Mouse (Mus musculus) lung, adult 2 months (tissue): ENCODE measurements around the gene Nup62. TPM values are rescaled to one million over a fixed set of nuclear protein-coding genes. Genes with fewer than 3 reads are reported as not detected.
A peak's percentile ranks its signal among the peaks of the same experiment; 100 is the strongest.

Experiments
- DNase-seq: peaks from one replicate; pipeline ENCODE4 v3.0.0; 2022
- H3K4me1 ChIP-seq: fragments of 200-500 bp; 2 replicates; pipeline ENCODE4 v1.6.1; 2011; ENCODE audit warnings: low read length; ENCODE audit not compliant: control insufficient read depth, insufficient read depth
- H3K4me3 ChIP-seq: fragments of 200-500 bp; replicated peaks from 2 replicates; pipeline ENCODE3; 2011; ENCODE audit warnings: low read depth, mild to moderate bottlenecking, control low read depth, low read length; ENCODE audit errors: extremely low read depth
- CTCF ChIP-seq: fragments of 200-500 bp; IDR thresholded peaks from 2 replicates; pipeline ENCODE4 v1.5.1; 2011; ENCODE audit warnings: mild to moderate bottlenecking, low read length, control low read depth; ENCODE audit not compliant: insufficient read depth
- POLR2A ChIP-seq: fragments of 200-500 bp; IDR thresholded peaks from 2 replicates; pipeline ENCODE4 v1.6.1; 2011; ENCODE audit warnings: low read depth, mild to moderate bottlenecking, control low read depth, low read length, borderline replicate concordance; ENCODE audit errors: extremely low read depth
- WGBS: fragments of 180-500 bp; shearing (Covaris S2); methylation state at CpG from one replicate; pipeline ENCODE4 v1.1.7; 2018; 5-methylcytosine and 5-hydroxymethylcytosine counted together
- polyA plus RNA-seq: library from polyadenylated mRNA; depleted of rRNA; stranded (reverse); fragments of >200 nt; gene quantifications from 2 replicates; pipeline ENCODE4 v1.2.3, GENCODE M21; 2012

Nup62 gene
- polyA plus RNA-seq, 1 experiment = 42.9 TPM

DNA sequence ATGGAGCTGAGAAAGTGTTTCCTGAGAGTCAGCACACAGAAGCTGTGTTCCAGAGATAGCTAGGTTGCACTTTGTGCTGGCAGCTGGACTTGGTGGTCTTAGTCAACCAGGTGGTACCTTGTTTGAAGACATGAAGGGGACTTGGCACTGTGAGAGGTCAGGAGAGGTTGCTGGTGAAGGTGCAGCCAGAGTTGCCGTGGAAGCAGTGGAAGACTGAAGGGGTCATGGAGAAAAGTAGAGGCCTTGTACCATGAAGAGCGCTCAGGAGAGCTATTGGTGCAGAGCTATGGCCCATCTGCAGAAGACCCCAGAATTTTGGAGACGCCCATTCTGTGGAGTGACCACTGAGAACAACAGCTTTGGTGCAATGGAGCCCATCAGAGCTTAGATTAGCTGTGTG is 6.4 kb upstream of the Nup62 start:
- H3K4me1 ChIP-seq = no peaks in the 10 kb centered on the region
- DNase-seq = no peak
- TF ChIP-seq CTCF = no peak
- no peak for TF ChIP-seq POLR2A
- H3K4me3 ChIP-seq = no peak overlapping the region
- WGBS = 87% methylated on average over 3 of the region's 3 CpGs

DNA sequence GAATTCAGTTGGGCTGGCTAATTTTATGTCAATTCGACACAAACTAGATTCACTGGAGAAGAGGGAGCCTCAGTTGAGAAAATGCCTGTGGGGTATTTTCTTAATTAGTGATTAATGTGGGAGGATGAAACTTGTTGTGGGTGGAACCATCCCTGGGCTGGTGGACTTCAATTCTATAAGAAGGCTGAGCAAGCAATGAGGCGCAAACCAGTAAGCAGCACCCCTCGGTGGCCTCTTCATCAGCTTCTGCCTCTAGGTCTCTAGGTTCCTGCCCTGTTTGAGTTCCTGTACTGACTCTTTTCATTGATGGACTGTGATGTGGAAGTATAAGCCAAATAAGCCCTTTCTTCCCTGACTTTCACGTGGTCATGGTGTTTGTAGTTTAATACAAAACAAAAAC is 5.5 kb upstream of the Nup62 start:
- peaks cover 3% of the 10 kb centered on the region; the same call in 1 of the 2 replicates for H3K4me1 ChIP-seq
- 75% methylated on average over 4 of the region's 4 CpGs for whole genome bisulfite sequencing
- TF ChIP-seq POLR2A (no peak), CTCF (no peak)
- no peak overlapping the region for H3K4me3 ChIP-seq
- DNase-seq = no peak

GRCm38 (mm10) chr7:44810819-44811557 is 4.9 kb upstream of the Nup62 start:
- no peak overlapping the region for H3K4me3 ChIP-seq
- no peak for TF ChIP-seq CTCF
- TF ChIP-seq POLR2A = no peak
- H3K4me1 ChIP-seq = peaks cover 3% of the 10 kb centered on the region; the same call in 1 of the 2 replicates
- 86% methylated on average over 7 of the region's 7 CpGs for WGBS
- no peak for DNase-seq

DNA sequence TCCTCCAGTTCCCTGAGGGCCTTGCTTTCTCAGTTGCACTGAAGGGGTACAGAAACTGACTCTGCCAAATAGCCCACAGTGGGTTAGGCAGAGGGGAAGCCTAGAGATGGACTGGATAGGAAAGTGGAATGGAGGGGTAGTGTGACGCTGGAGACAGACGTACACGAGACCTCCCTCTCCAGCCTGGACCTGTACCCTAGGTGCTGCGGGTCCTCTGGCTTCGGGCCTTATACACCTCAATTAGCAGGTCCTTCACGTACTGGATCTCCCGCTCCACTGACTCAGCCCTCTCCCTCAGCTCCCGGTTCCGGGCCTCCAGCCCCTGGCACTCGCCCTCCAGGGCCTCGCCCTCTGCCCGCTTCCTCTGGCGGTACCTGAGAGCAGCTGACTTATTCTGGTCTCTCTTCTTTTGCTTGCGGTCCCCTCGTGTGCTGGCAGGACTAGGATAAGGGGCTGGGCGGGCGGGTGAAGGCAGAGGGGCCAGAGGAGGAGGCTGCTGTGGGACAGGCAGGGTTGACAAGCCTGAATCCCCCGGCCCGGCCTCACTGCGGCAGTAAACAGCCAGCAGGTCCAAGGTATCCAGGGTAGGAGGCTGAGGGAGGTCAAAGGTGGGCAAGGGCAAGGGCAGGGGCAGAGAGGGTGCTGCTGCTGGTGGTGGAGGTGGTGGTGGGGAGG is 3.1 kb upstream of the Nup62 start:
- Histone ChIP-seq H3K4me3 (no peak overlapping the region), H3K4me1 (peaks cover 9% of the 10 kb centered on the region)
- WGBS = 87% methylated on average over 20 of the region's 20 CpGs
- DNase-seq = no peak
- TF ChIP-seq POLR2A (no peak), CTCF (no peak)

DNA sequence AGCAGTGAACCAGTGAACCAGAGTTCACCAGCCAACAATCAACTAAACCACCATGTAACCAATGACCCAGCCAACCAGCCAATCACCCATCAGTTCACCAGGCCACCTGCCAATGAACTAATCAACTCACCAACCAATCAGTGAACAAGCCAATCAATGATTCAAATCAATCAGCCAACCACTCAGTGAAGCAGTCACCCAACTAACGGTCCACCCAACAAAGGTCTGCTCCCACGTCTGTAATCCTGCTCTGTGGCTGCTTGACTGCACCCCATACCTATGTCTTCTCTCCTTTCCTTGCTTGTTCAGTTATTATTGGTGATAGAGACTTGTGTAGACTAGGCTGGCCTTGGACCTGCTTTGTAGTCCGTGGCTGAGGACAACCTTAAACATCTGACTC is 1.9 kb upstream of the Nup62 start:
- WGBS = 88% methylated on average over 3 of the region's 3 CpGs
- Histone ChIP-seq H3K4me3 (no peak overlapping the region), H3K4me1 (peaks cover 12% of the 10 kb centered on the region)
- no peak for DNase-seq
- no peak for TF ChIP-seq POLR2A
- no peak for TF ChIP-seq CTCF

DNA sequence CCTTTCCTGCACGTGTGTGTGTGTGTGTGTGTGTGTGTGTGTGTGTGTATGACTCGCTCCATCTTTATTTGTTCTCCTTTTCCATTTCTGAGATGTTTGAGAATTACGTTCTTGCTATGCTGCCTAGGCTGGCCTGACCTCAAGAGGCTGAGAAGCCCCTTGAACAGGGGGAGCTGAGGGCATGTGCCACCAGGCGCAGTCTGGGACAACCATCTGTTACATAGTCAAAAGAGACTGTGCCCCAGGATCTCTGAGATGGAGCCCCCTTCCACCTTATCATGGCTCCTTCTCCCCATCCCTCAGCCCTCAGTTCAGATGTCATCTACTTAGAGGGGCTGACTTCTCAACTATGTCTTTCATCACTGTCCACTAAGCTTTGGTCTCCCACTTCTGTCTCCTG is 1.5 kb upstream of the Nup62 start:
- Histone ChIP-seq H3K4me3 (no peak overlapping the region), H3K4me1 (peaks cover 12% of the 10 kb centered on the region)
- DNase-seq = no peak
- TF ChIP-seq CTCF (no peak), POLR2A (no peak)
- 88% methylated on average over 4 of the region's 4 CpGs for WGBS

GRCm38 (mm10) chr7:44814952-44815553 is 835 bp upstream of the Nup62 start:
- DNase-seq = no peak
- TF ChIP-seq CTCF (no peak), POLR2A (no peak)

DNA sequence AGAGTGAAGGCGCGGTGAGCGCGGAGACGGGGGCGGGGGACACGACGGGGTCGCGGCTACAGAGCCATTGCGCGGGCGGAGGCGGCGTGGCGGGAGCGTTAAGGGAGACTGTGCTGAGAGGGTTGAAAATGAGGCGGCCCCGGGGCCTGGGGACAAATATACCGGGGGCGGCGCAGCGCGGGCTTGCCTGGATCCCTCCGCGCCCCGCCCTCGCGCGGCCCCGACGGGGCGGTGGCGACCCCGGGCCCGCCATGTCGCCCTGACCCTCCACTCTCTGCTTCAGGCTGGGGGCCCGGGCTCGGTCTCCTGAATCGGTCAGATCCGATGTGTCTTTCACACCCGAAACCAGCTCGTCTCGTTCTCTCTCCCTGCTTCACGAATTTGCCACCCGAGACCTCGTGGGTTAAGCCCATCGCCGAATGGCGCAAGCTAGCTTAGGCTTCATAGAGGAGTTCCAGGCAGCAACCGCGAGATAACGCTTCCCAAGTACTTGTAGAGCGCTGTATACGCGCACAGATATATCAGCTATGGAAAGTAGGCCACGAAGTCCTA is 658 bp downstream of the Nup62 start, which contains the start of gene Atf5:
TSS of gene Atf5 (minus strand) at position 189 of the 552 bp plus-strand sequence.
- under 1% methylated on average over 54 of the region's 57 CpGs for WGBS
- DNase-seq = peak; percentile 64
- Histone ChIP-seq H3K4me3 (peak within 1 kb of the TSS; percentile 89), H3K4me1 (peaks cover 18% of the 10 kb centered on the region)
- TF ChIP-seq POLR2A = no peak
- TF ChIP-seq CTCF = no peak

More at GRCm38 (mm10) chr7:44814952-44815553, 835 bp upstream of the Nup62 start:
- H3K4me1 ChIP-seq = peaks cover 15% of the 10 kb centered on the region
- WGBS = 35% methylated on average over 14 of the region's 14 CpGs
- peak overlapping the region; percentile 89 for H3K4me3 ChIP-seq

DNA sequence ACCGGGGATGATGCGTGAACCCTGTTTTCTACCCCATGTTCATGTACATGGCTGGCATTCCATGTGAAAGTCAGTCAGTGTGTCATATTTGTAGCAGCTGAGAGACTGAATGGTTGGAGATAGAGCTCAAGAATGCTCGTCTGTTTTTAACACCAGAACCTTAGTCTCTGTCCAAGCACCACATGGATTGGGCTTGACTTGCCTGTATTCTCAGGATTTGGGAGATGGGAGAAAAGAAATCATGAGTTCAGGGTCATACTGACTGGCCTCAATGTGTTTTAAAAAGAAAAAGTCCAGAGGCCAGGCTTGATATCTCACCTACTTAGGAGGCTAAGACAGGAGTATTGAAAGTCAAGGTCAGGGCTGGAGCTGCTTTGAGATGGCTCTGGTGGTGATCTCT is 1.6 kb downstream of the Nup62 start:
- TF ChIP-seq CTCF = no peak
- TF ChIP-seq POLR2A = no peak
- 18% methylated on average over 3 of the region's 3 CpGs for WGBS
- H3K4me1 ChIP-seq = peaks cover 18% of the 10 kb centered on the region
- no peak overlapping the region for H3K4me3 ChIP-seq
- DNase-seq = no peak
